Mouse (Mus musculus) CH12.LX (cell line): ENCODE measurements at regions not wholly inside any gene's neighbourhood (a gene's known extent, or its start where the extent isn't known, plus 50 kb on each side); places are given as distances from the start of the nearest gene placed in this dataset.

ENCODE experiments used
- DNase-seq: peaks from one replicate; pipeline ENCODE4 v3.0.0-alpha.2; 2013; ENCODE audit errors: extremely low read depth
- H3K27ac ChIP-seq: 2 replicates; pipeline ENCODE4 v1.5.1; 2012; ENCODE audit warnings: low read depth, mild to moderate bottlenecking, control low read depth, moderate library complexity; ENCODE audit not compliant: insufficient read depth
- H3K27me3 ChIP-seq: replicated peaks from 2 replicates; pipeline ENCODE3; 2012; ENCODE audit warnings: inconsistent platforms
- H3K36me3 ChIP-seq, 2 experiments: replicated peaks in 1 of 2; 2 replicates each; pipeline versions ENCODE3 to v1.6.1; 2012; ENCODE audit warnings: inconsistent platforms in 1 of 2, low read length in 1 of 2, mild to moderate bottlenecking in 1 of 2, mixed read lengths in 1 of 2, moderate library complexity in 1 of 2; ENCODE audit not compliant: control insufficient read depth in 1 of 2, insufficient read depth in 1 of 2
- H3K4me1 ChIP-seq, 2 experiments: 2 replicates each; pipeline ENCODE4 v1.6.1; 2012; ENCODE audit warnings: inconsistent platforms in 1 of 2, moderate library complexity in 1 of 2; ENCODE audit not compliant: insufficient read depth in 2 of 2, control insufficient read depth in 1 of 2
- H3K4me2 ChIP-seq: 2 replicates; pipeline ENCODE4 v1.6.1; 2012; ENCODE audit warnings: low read depth, mild to moderate bottlenecking, control low read depth; ENCODE audit not compliant: poor library complexity, insufficient read depth, severe bottlenecking
- H3K4me3 ChIP-seq, 3 experiments: fragments of 150-350 bp in 1 of 3; sonication (generic) in 1 of 3; replicated peaks in 1 of 3; 2 replicates each; pipeline versions ENCODE3 to v1.5.1; 2011 to 2012; ENCODE audit warnings: low read depth in 2 of 3, low read length in 2 of 3, mild to moderate bottlenecking in 2 of 3, moderate library complexity in 2 of 3, control low read depth in 1 of 3, improper control_type of control experiment in 1 of 3, inconsistent platforms in 1 of 3, mixed read lengths in 1 of 3; ENCODE audit not compliant: poor library complexity in 1 of 3
- H3K79me2 ChIP-seq: replicated peaks from 2 replicates; pipeline ENCODE4 v1.6.1; 2012; ENCODE audit warnings: mild to moderate bottlenecking, moderate library complexity; ENCODE audit not compliant: control insufficient read depth, poor library complexity, insufficient read depth, severe bottlenecking; ENCODE audit errors: extremely low read depth
- H3K9ac ChIP-seq: 2 replicates; pipeline ENCODE4 v1.6.1; 2012; ENCODE audit warnings: low read depth, mild to moderate bottlenecking, control low read depth, moderate library complexity; ENCODE audit not compliant: insufficient read depth
- H3K9me3 ChIP-seq: replicated peaks from 2 replicates; pipeline ENCODE3; 2012; ENCODE audit warnings: low read length, inconsistent platforms, mixed read lengths
- BHLHE40 ChIP-seq: IDR thresholded peaks from 2 replicates; pipeline ENCODE4 v1.6.1; 2011; ENCODE audit warnings: mild to moderate bottlenecking, low read depth, low read length, improper control_type of control experiment
- CHD2 ChIP-seq: IDR thresholded peaks from 2 replicates; pipeline ENCODE4 v1.6.1; 2011; ENCODE audit warnings: low read length, improper control_type of control experiment
- CTCF ChIP-seq, 2 experiments: IDR thresholded peaks in 1 of 2; conservative IDR thresholded peaks in 1 of 2; 2 replicates each; pipeline ENCODE4 v1.5.1; 2011 to 2012; ENCODE audit warnings: low read depth in 2 of 2, low read length in 2 of 2, improper control_type of control experiment in 1 of 2, inconsistent platforms in 1 of 2, mild to moderate bottlenecking in 1 of 2, moderate library complexity in 1 of 2
- EP300 ChIP-seq: IDR thresholded peaks from 2 replicates; pipeline ENCODE4 v1.6.1; 2011; ENCODE audit warnings: low read length, improper control_type of control experiment
- GABPA ChIP-seq: IDR thresholded peaks from 2 replicates; pipeline ENCODE4 v1.6.1; 2012; ENCODE audit warnings: low read depth, low read length, improper control_type of control experiment, inconsistent platforms; ENCODE audit not compliant: insufficient replicate concordance
- JUN ChIP-seq: IDR thresholded peaks from 2 replicates; pipeline ENCODE4 v1.6.1; 2011; ENCODE audit warnings: low read depth, mild to moderate bottlenecking, low read length, improper control_type of control experiment, moderate library complexity; ENCODE audit not compliant: insufficient read depth
- JUND ChIP-seq: conservative IDR thresholded peaks from 2 replicates; pipeline ENCODE4 v1.6.1; 2011; ENCODE audit warnings: low read depth, low read length, improper control_type of control experiment
- MAZ ChIP-seq: IDR thresholded peaks from 2 replicates; pipeline ENCODE4 v1.6.1; 2012; ENCODE audit warnings: low read depth, mild to moderate bottlenecking, inconsistent platforms, low read length, improper control_type of control experiment, moderate library complexity
- MEF2A ChIP-seq: IDR thresholded peaks from 2 replicates; pipeline ENCODE4 v1.6.1; 2014; ENCODE audit warnings: low read depth, mild to moderate bottlenecking, inconsistent platforms, low read length, improper control_type of control experiment, borderline replicate concordance
- MXI1 ChIP-seq: IDR thresholded peaks from 2 replicates; pipeline ENCODE4 v1.6.1; 2011; ENCODE audit warnings: mild to moderate bottlenecking, low read depth, low read length, improper control_type of control experiment
- NRF1 ChIP-seq: IDR thresholded peaks from 2 replicates; pipeline ENCODE4 v1.6.1; 2014; ENCODE audit warnings: low read depth, mild to moderate bottlenecking, inconsistent platforms, low read length, improper control_type of control experiment, moderate library complexity
- PAX5 ChIP-seq: IDR thresholded peaks from 2 replicates; pipeline ENCODE4 v1.6.1; 2012; ENCODE audit warnings: low read length, inconsistent platforms, mixed read lengths
- POLR2AphosphoS2 ChIP-seq: IDR thresholded peaks from 2 replicates; pipeline ENCODE4 v1.6.1; 2011; ENCODE audit warnings: low read depth, low read length, improper control_type of control experiment
- RCOR1 ChIP-seq: conservative IDR thresholded peaks from 2 replicates; pipeline ENCODE4 v1.6.1; 2012; ENCODE audit warnings: low read depth, mild to moderate bottlenecking, inconsistent platforms, low read length, improper control_type of control experiment
- SMC3 ChIP-seq: IDR thresholded peaks from 2 replicates; pipeline ENCODE4 v1.6.1; 2011; ENCODE audit warnings: low read depth, low read length, improper control_type of control experiment
- TBP ChIP-seq: conservative IDR thresholded peaks from 2 replicates; pipeline ENCODE4 v1.6.1; 2011; ENCODE audit warnings: low read depth, low read length, improper control_type of control experiment
- TCF12 ChIP-seq: IDR thresholded peaks from 2 replicates; pipeline ENCODE4 v1.6.1; 2014; ENCODE audit warnings: low read depth, mild to moderate bottlenecking, inconsistent platforms, low read length, improper control_type of control experiment
- ZC3H11A ChIP-seq: IDR thresholded peaks from 2 replicates; pipeline ENCODE4 v1.6.1; 2012; ENCODE audit warnings: low read depth, mild to moderate bottlenecking, inconsistent platforms, low read length, improper control_type of control experiment
- ZMIZ1 ChIP-seq: IDR thresholded peaks from 2 replicates; pipeline ENCODE4 v1.6.1; 2012; ENCODE audit warnings: low read depth, mild to moderate bottlenecking, inconsistent platforms, low read length, improper control_type of control experiment
- dilution Hi-C: fragments of 300-500 bp; cut with MboI; formaldehyde crosslinking; loops from 2 replicates; pipeline ENCODE4 v1.14.3; 2020; ENCODE audit warnings: low sequenced_read_pairs; ENCODE audit not compliant: extremely low pct_unique_long_range_greater_than_20kb, extremely low pct_ligation_motif_present
- in situ Hi-C: fragments of 300-500 bp; cut with MboI; formaldehyde crosslinking; loops from 3 replicates; pipeline ENCODE4 v1.14.3; 2019; ENCODE audit warnings: low sequenced_read_pairs, low pct_ligation_motif_present, low pct_unique_long_range_greater_than_20kb, mixed read lengths

DNA sequence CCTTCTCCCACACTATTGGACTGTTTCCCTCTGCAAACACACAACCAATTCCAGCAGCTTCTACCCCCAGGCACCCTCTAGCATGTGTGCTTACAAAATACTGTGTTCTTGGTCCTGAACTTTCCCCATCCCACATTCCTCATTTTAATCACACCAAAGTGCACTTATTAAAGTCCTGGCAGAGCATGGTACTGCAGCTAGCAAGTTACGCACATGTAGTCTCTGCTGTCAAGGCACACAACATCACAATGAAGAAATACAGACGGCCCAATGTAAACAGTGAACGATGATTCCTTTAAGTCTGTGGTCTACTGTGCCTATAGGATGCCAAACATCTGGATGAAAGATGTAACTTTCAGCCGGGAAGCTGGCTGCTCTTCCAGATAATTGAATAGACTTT, 98.3 kb upstream of the Tspan2 start:
- H3K4me2 ChIP-seq, result no peak overlapping the region
- no peaks in the 10 kb centered on the region for H3K27me3 ChIP-seq
- TF ChIP-seq CHD2 (no peak), BHLHE40 (no peak), SMC3 (no peak), POLR2AphosphoS2 (no peak)
- DNase-seq, result no peak
- no peaks in the 10 kb centered on the region for H3K9me3 ChIP-seq
- H3K79me2 ChIP-seq, result no peaks in the 10 kb centered on the region
- H3K36me3 ChIP-seq, result no peaks in the 10 kb centered on the region
- in situ Hi-C loops, result no loop called here
- H3K27ac ChIP-seq, result no peak overlapping the region
- dilution Hi-C loops, result no loop called here
- no peaks in the 10 kb centered on the region for H3K4me1 ChIP-seq
- no peak overlapping the region for H3K9ac ChIP-seq
- no peak overlapping the region for H3K4me3 ChIP-seq

DNA sequence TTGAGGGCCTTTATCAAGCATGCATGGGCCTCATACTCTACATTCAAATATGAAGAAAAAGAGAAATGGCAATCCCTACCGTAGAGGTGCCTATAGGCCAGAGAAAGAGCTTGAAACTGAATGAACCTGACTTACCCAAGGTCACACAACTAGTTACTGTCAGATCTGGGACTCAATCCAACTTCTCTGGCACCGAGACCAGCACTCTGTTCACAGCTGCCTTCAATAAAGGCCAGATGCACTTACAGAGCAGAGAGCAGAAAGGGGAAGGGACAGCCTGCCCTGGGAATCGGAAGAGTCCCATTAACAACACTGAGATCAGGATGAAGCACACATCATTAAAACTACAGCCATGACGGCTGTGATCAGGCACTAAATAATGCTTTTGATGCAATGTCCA, 97.7 kb upstream of the Tspan2 start:
- in situ Hi-C loops (no loop called here), dilution Hi-C loops (no loop called here)
- TF ChIP-seq EP300, result no peak
- no peak for TF ChIP-seq JUN
- no peak for TF ChIP-seq CTCF (conservative IDR thresholded peaks at IDR 0.05 in 1 of 2, IDR thresholded peaks at IDR 0.05 in 1 of 2; ENCODE audit: low read depth in 2 of 2, low read length in 2 of 2)
- TF ChIP-seq TCF12, result no peak
- no peak for TF ChIP-seq POLR2AphosphoS2
- no peak for TF ChIP-seq PAX5
- TF ChIP-seq BHLHE40, result no peak
- no peak for TF ChIP-seq TBP
- TF ChIP-seq ZC3H11A, result no peak
- TF ChIP-seq ZMIZ1, result no peak
- TF ChIP-seq RCOR1, result no peak
- TF ChIP-seq MXI1, result no peak
- TF ChIP-seq MAZ, result no peak
- TF ChIP-seq GABPA, result no peak
- no peak for TF ChIP-seq JUND
- no peak for TF ChIP-seq NRF1
- TF ChIP-seq MEF2A, result no peak
- Histone ChIP-seq H3K9ac (no peak overlapping the region), H3K9me3 (no peaks in the 10 kb centered on the region), H3K4me1 (no peaks in the 10 kb centered on the region), H3K79me2 (no peaks in the 10 kb centered on the region), H3K4me2 (no peak overlapping the region), H3K36me3 (no peaks in the 10 kb centered on the region), H3K4me3 (no peak overlapping the region), H3K27me3 (no peaks in the 10 kb centered on the region), H3K27ac (no peak overlapping the region)
- DNase-seq, result no peak
